Mouse (Mus musculus): ENCODE results near the gene Btf3l4.

Gene Btf3l4

DNA sequence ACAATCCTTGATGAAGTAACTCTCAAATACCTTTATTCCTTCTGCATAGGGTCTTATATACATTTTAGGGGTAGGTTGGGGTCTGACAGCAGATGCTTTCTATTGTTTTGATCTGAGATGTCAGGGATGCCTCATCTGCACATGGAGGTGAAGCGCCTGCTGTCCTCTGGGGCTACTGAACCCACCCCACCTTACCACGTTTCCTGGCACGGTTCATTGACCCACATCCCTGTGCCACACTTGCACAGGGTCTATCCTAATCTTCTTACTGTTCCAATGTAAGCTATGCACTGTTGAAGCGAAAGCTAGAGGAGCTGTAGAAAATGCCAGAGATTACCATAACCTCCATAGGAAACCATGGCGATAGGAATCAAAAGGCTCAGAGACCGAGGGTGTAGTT lies 21.9 kb downstream of the Btf3l4 start:
- no peak for DNase-seq

- no peak for DNase-seq
Measured at GRCm38 (mm10) chr4:108811142-108811541, 22.3 kb downstream of the Btf3l4 start.

GRCm38 (mm10) chr4:108803535-108803934 lies 29.9 kb downstream of the Btf3l4 start:
- DNase-seq = no peak

DNA sequence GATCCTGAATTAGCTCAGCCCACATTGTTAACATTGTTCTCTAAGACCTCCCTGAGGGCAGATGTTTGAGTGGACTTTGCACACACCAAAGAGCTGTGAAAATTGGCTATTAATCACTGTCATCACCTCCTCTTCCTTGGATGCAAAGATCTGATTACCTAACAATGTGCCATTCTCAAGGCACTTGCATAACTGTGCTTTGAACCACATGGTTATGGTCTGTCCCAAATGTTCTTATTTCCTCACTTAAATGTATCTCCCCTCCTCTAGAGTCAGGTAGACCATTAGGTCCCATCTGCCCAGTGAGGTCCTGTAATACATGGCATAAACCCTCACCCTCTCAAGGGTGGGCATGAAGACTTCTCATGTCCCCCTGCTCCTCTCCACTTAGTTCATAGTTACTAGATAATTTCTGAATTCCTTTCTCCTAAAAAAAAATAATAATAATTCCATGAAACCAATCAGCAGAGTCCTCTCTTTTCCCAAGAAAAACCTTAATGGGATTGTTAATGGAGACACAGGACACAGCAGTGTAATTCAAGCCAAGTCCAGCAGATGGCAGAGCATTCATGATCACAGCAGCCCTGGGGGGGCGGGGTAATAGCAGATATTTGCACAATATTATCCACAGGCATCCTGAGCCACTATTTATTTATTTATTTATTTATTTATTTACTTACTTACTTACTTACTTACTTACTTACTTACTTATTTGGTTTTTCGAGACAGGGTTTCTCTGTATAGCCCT lies 35.2 kb downstream of the Btf3l4 start:
- peak; percentile 44 to 79 for DNase-seq

DNA sequence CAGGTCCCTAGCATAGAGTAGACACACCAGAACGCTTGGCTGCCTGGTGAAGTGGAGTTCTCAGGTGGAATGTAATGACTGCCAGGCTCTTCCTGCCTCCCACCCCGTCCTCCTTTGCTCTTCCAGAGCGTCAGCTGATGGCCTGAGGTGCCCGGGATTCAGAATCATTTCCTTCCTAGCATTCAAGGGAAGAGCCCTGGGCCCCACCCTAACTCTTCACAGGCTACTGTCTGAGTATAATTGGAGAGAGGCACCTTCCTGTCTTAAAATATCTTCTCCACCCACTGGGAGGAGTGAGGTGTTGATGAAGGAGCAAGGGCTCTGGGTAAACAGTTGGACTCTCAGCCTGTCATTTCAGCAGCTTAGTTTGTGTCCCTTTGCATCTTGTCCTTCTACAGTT lies 36.7 kb downstream of the Btf3l4 start:
- DNase-seq = peak; percentile 17 to 29

- DNase-seq = no peak
Measured at GRCm38 (mm10) chr4:108793941-108794340, 39.5 kb downstream of the Btf3l4 start.

- no peak for DNase-seq
Measured at GRCm38 (mm10) chr4:108790507-108790906, 42.9 kb downstream of the Btf3l4 start.

DNA sequence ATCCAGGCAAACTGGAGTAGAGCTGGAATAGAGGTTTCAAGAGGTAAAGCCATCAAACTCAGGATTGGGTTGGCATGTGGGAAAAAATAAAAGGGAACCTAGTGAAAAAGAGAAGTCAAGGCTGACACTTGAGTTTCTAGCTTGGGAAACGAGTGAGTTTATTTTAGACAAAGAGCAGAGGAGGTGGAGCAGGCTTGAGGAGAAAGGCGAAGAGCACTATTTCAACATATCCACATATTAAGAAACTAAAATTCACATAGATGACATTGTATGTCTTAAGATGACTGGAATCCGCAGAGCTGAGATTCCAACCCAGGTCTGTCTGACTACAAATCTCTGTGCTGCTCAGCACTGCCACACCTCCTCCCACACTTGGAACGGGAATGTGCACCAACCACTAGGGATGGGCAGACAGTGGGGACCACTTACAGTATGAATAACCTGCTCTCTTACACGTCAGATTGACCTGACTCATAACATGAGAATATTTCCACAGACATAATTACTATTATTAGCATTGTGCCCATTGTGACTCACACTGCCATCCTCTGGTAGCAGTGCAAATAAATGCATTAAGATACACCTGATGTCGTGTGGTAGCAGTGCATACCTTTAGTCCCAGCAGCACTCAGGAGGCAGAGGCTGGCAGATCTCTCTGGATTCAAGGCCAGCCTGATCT lies 44.0 kb downstream of the Btf3l4 start:
- no peak for DNase-seq

- DNase-seq = no peak
Measured at GRCm38 (mm10) chr4:108782421-108783085, 50.9 kb downstream of the Btf3l4 start.

DNA sequence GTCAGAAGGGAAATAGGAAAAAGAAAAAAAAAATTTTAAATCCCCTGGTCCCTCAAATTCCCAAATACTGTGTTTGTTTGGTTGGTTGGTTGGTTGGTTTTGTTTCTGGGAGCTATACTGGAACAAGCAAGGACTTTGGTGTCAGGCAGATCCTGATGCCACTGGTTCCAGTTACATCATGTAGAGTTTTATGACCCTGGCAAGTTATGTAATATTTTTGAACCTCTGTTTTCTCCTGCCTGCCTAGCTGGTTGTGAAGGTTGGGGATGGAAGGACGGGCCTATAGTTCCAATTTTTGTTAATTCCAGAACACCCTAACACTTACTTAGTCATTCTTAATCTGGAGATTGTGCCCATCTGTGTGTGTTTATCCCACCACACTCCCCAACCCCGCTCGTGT lies 51.8 kb downstream of the Btf3l4 start:
- peak in 1 of 2 experiments; percentile 53 for DNase-seq

- DNase-seq = no peak
Measured at GRCm38 (mm10) chr4:108780864-108781205, 52.6 kb downstream of the Btf3l4 start.

DNA sequence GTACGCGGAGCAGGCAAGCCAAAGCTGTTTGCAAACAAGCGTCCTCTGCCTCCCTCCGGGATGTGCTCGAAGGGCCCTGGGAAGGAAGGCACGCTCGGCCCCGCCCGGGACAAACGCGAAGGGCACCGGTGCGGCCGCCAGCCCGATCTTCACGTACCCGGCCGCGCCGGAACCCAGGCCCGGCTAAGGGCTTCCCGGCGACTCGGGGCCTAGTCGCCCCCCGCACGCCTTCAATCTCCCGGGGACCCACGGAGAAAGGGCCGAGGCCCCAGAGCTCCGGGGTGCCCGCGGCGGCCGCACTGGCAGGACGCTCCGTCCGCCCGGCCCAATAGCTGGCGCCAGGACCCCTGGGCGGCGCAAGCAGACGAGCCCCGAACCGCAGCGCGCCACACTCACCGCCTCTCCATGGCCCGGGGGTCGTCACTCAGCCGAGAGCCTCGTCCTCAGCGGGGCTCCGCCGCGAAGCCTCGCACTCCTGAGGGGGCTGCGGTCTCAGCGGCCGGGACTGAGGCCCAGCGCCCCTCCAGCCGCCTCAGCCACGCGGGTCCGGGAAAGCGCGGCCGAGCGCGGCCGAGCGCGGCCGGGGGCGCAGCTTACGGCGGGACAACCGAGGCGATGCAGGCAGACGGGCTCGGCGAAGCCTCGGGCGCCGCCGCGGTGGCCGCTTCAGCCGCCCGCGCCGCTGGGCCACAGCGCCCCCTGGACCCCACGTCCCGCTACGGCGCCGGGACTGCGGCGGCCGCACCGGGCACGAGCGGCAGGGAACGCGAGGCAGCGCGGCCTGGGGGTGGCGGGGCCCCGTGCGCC lies 53.2 kb downstream of the Btf3l4 start, which contains the start of gene Zfyve9:
Gene Zfyve9, minus strand, starts transcription at position 742 of the 807 bp plus-strand sequence.
- peak; percentile 70 to 73 for DNase-seq

DNA sequence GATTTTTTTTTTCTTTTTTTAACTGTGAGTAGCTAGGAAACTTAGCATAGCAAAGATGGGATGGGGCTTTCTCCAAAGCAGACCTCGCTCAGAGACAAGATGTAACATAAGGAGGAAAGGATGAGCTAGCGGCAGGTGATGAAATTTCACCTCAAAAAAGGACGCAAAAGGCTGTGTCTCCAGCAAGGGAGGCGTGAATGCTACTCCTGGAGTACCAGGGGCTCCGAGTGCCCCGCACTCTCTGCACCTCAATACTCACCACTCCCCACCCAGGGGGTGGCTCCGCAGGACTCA lies 53.7 kb downstream of the Btf3l4 start:
- no peak for DNase-seq

- DNase-seq = no peak
Measured at GRCm38 (mm10) chr4:108768527-108768926, 64.9 kb downstream of the Btf3l4 start.

All from kidney, adult 8-10 months (tissue).